Mouse (Mus musculus) CD4-positive helper T cell, adult 2 months (primary cell): ENCODE measurements around the gene Tas2r121.
"Not testable (repeated sequence)": the region's sequence is repeated elsewhere in the genome, so short reads cannot be mapped to it uniquely, and the experiment has no call there.

Source experiments
- DNase-seq: peaks from one replicate; pipeline ENCODE4 v3.0.0-alpha.2; 2012; ENCODE audit warnings: low read depth, missing footprints, low spot score

Gene Tas2r121

GRCm38 (mm10) chr6:132700907-132701306, at the start of gene Tas2r121:
TSS of gene Tas2r121 (minus strand) at chr6:132701007.
- DNase-seq: no peak

- no peak for DNase-seq
These were observed 49.4 kb upstream of the Tas2r121 start for GRCm38 (mm10) chr6:132750206-132750605.

- no peak for DNase-seq
These were observed 37.1 kb upstream of the Tas2r121 start, which contains the start of gene Tas2r115 for GRCm38 (mm10) chr6:132737935-132738334. TSS of gene Tas2r115 (minus strand) at chr6:132738035.

- no peak for DNase-seq
These were observed 11.0 kb upstream of the Tas2r121 start, which contains the start of gene Tas2r122 for GRCm38 (mm10) chr6:132711828-132712227. TSS of gene Tas2r122 (minus strand) at chr6:132711928.

- DNase-seq: not testable (repeated sequence)
These were observed 9.2 kb downstream of the Tas2r121 start for GRCm38 (mm10) chr6:132691596-132691995.

- DNase-seq: no peak
These were observed 44.2 kb downstream of the Tas2r121 start, which contains the start of gene Tas2r120 for GRCm38 (mm10) chr6:132656653-132657052. TSS of gene Tas2r120 (plus strand) at chr6:132656953.

GRCm38 (mm10) chr6:132651426-132651825, 49.4 kb downstream of the Tas2r121 start, which contains the start of gene A630073D07Rik:
TSS of gene A630073D07Rik (minus strand) at chr6:132651526.
- DNase-seq: no peak
